Mouse (Mus musculus): ENCODE results near the gene Rbpj. TPM values are rescaled to one million over a fixed set of nuclear protein-coding genes. Genes with fewer than 3 reads are reported as not detected.

The Rbpj gene
- polyA plus RNA-seq, 1 experiment, result 25.7 TPM

- TF ChIP-seq CTCF (IDR thresholded peaks at IDR 0.05; ENCODE audit: borderline replicate concordance, control insufficient read depth, extremely low read depth, insufficient read depth, low read length, poor library complexity) (no peak), POLR2A (IDR thresholded peaks at IDR 0.05; ENCODE audit: control insufficient read depth, extremely low read depth, insufficient read depth, low read length, poor library complexity) (no peak)
- no peak overlapping the region for H3K4me3 ChIP-seq (ENCODE audit: control insufficient read depth, insufficient read depth, low read length)
Measured at GRCm38 (mm10) chr5:53602194-53602593, 136.2 kb downstream of the Rbpj start.

GRCm38 (mm10) chr5:53605450-53605849, 139.5 kb downstream of the Rbpj start:
- WGBS, result 10% methylated on average over 4 of the region's 4 CpGs
- no peak for DNase-seq
- no peaks in the 10 kb centered on the region for H3K27me3 ChIP-seq (ENCODE audit: control insufficient read depth, insufficient read depth, low read length)

More at GRCm38 (mm10) chr5:53602194-53602593, 136.2 kb downstream of the Rbpj start:
- H3K4me1 ChIP-seq (replicated peaks; ENCODE audit: control insufficient read depth, insufficient read depth, low read length), result peaks cover 6% of the 10 kb centered on the region; the same call in 1 of the 2 replicates
- no peaks in the 10 kb centered on the region for H3K36me3 ChIP-seq (ENCODE audit: control insufficient read depth, insufficient read depth, low read length)
- WGBS, result 95% methylated on average over 8 of the region's 8 CpGs
- DNase-seq, result no peak
- no peaks in the 10 kb centered on the region for H3K27me3 ChIP-seq (ENCODE audit: control insufficient read depth, insufficient read depth, low read length)
- H3K27ac ChIP-seq (ENCODE audit: control insufficient read depth, insufficient read depth, low read length), result no peak overlapping the region

GRCm38 (mm10) chr5:53607230-53607996, 141.5 kb downstream of the Rbpj start:
- 89% methylated on average over 9 of the region's 9 CpGs for WGBS
- TF ChIP-seq CTCF (IDR thresholded peaks at IDR 0.05; ENCODE audit: borderline replicate concordance, control insufficient read depth, extremely low read depth, insufficient read depth, low read length, poor library complexity), result no peak
- no peak for TF ChIP-seq POLR2A (IDR thresholded peaks at IDR 0.05; ENCODE audit: control insufficient read depth, extremely low read depth, insufficient read depth, low read length, poor library complexity)
- peaks cover 6% of the 10 kb centered on the region for H3K4me1 ChIP-seq (replicated peaks; ENCODE audit: control insufficient read depth, insufficient read depth, low read length)
- no peaks in the 10 kb centered on the region for H3K36me3 ChIP-seq (ENCODE audit: control insufficient read depth, insufficient read depth, low read length)
- no peaks in the 10 kb centered on the region for H3K27me3 ChIP-seq (ENCODE audit: control insufficient read depth, insufficient read depth, low read length)
- no peak for DNase-seq
- H3K4me3 ChIP-seq (ENCODE audit: control insufficient read depth, insufficient read depth, low read length), result no peak overlapping the region
- no peak overlapping the region for H3K27ac ChIP-seq (ENCODE audit: control insufficient read depth, insufficient read depth, low read length)

More at GRCm38 (mm10) chr5:53605450-53605849, 139.5 kb downstream of the Rbpj start:
- no peak overlapping the region for H3K27ac ChIP-seq (ENCODE audit: control insufficient read depth, insufficient read depth, low read length)
- no peaks in the 10 kb centered on the region for H3K36me3 ChIP-seq (ENCODE audit: control insufficient read depth, insufficient read depth, low read length)
- no peak overlapping the region for H3K4me3 ChIP-seq (ENCODE audit: control insufficient read depth, insufficient read depth, low read length)
- peaks cover 8% of the 10 kb centered on the region for H3K4me1 ChIP-seq (replicated peaks; ENCODE audit: control insufficient read depth, insufficient read depth, low read length)
- TF ChIP-seq POLR2A (IDR thresholded peaks at IDR 0.05; ENCODE audit: control insufficient read depth, extremely low read depth, insufficient read depth, low read length, poor library complexity) (no peak), CTCF (IDR thresholded peaks at IDR 0.05; ENCODE audit: borderline replicate concordance, control insufficient read depth, extremely low read depth, insufficient read depth, low read length, poor library complexity) (no peak)

GRCm38 (mm10) chr5:53618844-53619243, 152.9 kb downstream of the Rbpj start:
- TF ChIP-seq CTCF (IDR thresholded peaks at IDR 0.05; ENCODE audit: borderline replicate concordance, control insufficient read depth, extremely low read depth, insufficient read depth, low read length, poor library complexity) (no peak), POLR2A (IDR thresholded peaks at IDR 0.05; ENCODE audit: control insufficient read depth, extremely low read depth, insufficient read depth, low read length, poor library complexity) (no peak)
- no peak for DNase-seq
- no peaks in the 10 kb centered on the region for H3K36me3 ChIP-seq (ENCODE audit: control insufficient read depth, insufficient read depth, low read length)

GRCm38 (mm10) chr5:53632026-53632425, 166.1 kb downstream of the Rbpj start:
- Histone ChIP-seq H3K4me3 (ENCODE audit: control insufficient read depth, insufficient read depth, low read length) (no peak overlapping the region), H3K4me1 (replicated peaks; ENCODE audit: control insufficient read depth, insufficient read depth, low read length) (no peaks in the 10 kb centered on the region), H3K27me3 (ENCODE audit: control insufficient read depth, insufficient read depth, low read length) (no peaks in the 10 kb centered on the region), H3K36me3 (ENCODE audit: control insufficient read depth, insufficient read depth, low read length) (no peaks in the 10 kb centered on the region), H3K27ac (ENCODE audit: control insufficient read depth, insufficient read depth, low read length) (no peak overlapping the region)
- no peak for DNase-seq
- TF ChIP-seq CTCF (IDR thresholded peaks at IDR 0.05; ENCODE audit: borderline replicate concordance, control insufficient read depth, extremely low read depth, insufficient read depth, low read length, poor library complexity) (no peak), POLR2A (IDR thresholded peaks at IDR 0.05; ENCODE audit: control insufficient read depth, extremely low read depth, insufficient read depth, low read length, poor library complexity) (no peak)
- 99% methylated on average over 3 of the region's 3 CpGs for WGBS

More at GRCm38 (mm10) chr5:53618844-53619243, 152.9 kb downstream of the Rbpj start:
- Histone ChIP-seq H3K27me3 (ENCODE audit: control insufficient read depth, insufficient read depth, low read length) (no peaks in the 10 kb centered on the region), H3K4me1 (replicated peaks; ENCODE audit: control insufficient read depth, insufficient read depth, low read length) (no peaks in the 10 kb centered on the region), H3K27ac (ENCODE audit: control insufficient read depth, insufficient read depth, low read length) (no peak overlapping the region), H3K4me3 (ENCODE audit: control insufficient read depth, insufficient read depth, low read length) (no peak overlapping the region)
- 97% methylated on average over 1 of the region's 1 CpGs for WGBS

- H3K27me3 ChIP-seq (ENCODE audit: control insufficient read depth, insufficient read depth, low read length), result no peaks in the 10 kb centered on the region
Measured at GRCm38 (mm10) chr5:53636795-53637194, 170.8 kb downstream of the Rbpj start.

More at GRCm38 (mm10) chr5:53636795-53637194, 170.8 kb downstream of the Rbpj start:
- no peak for DNase-seq
- H3K36me3 ChIP-seq (ENCODE audit: control insufficient read depth, insufficient read depth, low read length), result no peaks in the 10 kb centered on the region
- H3K27ac ChIP-seq (ENCODE audit: control insufficient read depth, insufficient read depth, low read length), result no peak overlapping the region
- H3K4me3 ChIP-seq (ENCODE audit: control insufficient read depth, insufficient read depth, low read length), result no peak overlapping the region
- TF ChIP-seq POLR2A (IDR thresholded peaks at IDR 0.05; ENCODE audit: control insufficient read depth, extremely low read depth, insufficient read depth, low read length, poor library complexity) (no peak), CTCF (IDR thresholded peaks at IDR 0.05; ENCODE audit: borderline replicate concordance, control insufficient read depth, extremely low read depth, insufficient read depth, low read length, poor library complexity) (no peak)
- 91% methylated on average over 3 of the region's 3 CpGs for WGBS
- no peaks in the 10 kb centered on the region for H3K4me1 ChIP-seq (replicated peaks; ENCODE audit: control insufficient read depth, insufficient read depth, low read length)
